Mouse (Mus musculus) bone marrow, adult 2 months (tissue): ENCODE data around the gene Nudt6.

Source experiments
- CTCF ChIP-seq: fragments of 200-500 bp; IDR thresholded peaks from 2 replicates; pipeline ENCODE4 v1.5.1; 2011; ENCODE audit warnings: low read length, control low read depth; ENCODE audit not compliant: control insufficient read depth, insufficient read depth
- POLR2A ChIP-seq: fragments of 200-500 bp; IDR thresholded peaks from 2 replicates; pipeline ENCODE4 v1.6.1; 2011; ENCODE audit warnings: low read depth, mild to moderate bottlenecking, control low read depth, low read length, borderline replicate concordance; ENCODE audit not compliant: control insufficient read depth

- TF ChIP-seq CTCF: no peak
- TF ChIP-seq POLR2A: no peak
These were observed 6.1 kb upstream of the Nudt6 start for GRCm38 (mm10) chr3:37426069-37426468.
